Mouse (Mus musculus) heart, postnatal 36 days (tissue): ENCODE data around the gene Sp7. TPM values are rescaled to one million over a fixed set of nuclear protein-coding genes. Genes with fewer than 3 reads are reported as not detected.

Experiments
- DNase-seq, 2 experiments: peaks; one replicate each; pipeline ENCODE4 v3.0.0; 2021 to 2022
- intact Hi-C: fragments of 180-260 bp; cut with DNase I; formaldehyde crosslinking; loops from one replicate; pipeline ENCODE4 v1.15.1; 2025
- total RNA-seq, 2 experiments: library from RNA; stranded (reverse); gene quantifications; 2 replicates each; pipeline ENCODE4 v1.2.3; 2021

The Sp7 gene
- total RNA-seq = not detected

GRCm38 (mm10) chr15:102366733-102367344 is at the start of gene Sp7:
Gene Sp7 (minus strand): TSS chr15:102367182.
- intact Hi-C loops = no loop called here
- DNase-seq = no peak

- no peak for DNase-seq
- intact Hi-C loops = no loop called here
Measured at GRCm38 (mm10) chr15:102413687-102414086, 46.7 kb upstream of the Sp7 start.

- DNase-seq = no peak
- intact Hi-C loops = loop anchor here (2.0 kb wide), 1 partner anchor 18 kb away; no protein-coding TSS in a partner anchor
Measured at GRCm38 (mm10) chr15:102411077-102411476, 44.1 kb upstream of the Sp7 start.

- intact Hi-C loops = no loop called here
Measured at GRCm38 (mm10) chr15:102409286-102409685, 42.3 kb upstream of the Sp7 start.

GRCm38 (mm10) chr15:102408558-102409130 is 41.7 kb upstream of the Sp7 start:
- no peak for DNase-seq
- intact Hi-C loops = no loop called here

More at GRCm38 (mm10) chr15:102409286-102409685, 42.3 kb upstream of the Sp7 start:
- DNase-seq = no peak

- DNase-seq = no peak
- intact Hi-C loops = no loop called here
Measured at GRCm38 (mm10) chr15:102407681-102408557, 40.9 kb upstream of the Sp7 start.

- intact Hi-C loops = no loop called here
- DNase-seq = no peak
Measured at GRCm38 (mm10) chr15:102406912-102407580, 40.1 kb upstream of the Sp7 start.

- intact Hi-C loops = no loop called here
Measured at GRCm38 (mm10) chr15:102406196-102406911, 39.4 kb upstream of the Sp7 start.

GRCm38 (mm10) chr15:102405489-102406195 is 38.7 kb upstream of the Sp7 start, which contains the start of gene Sp1:
Gene Sp1 (plus strand): TSS chr15:102406143.
- DNase-seq = peak; percentile 93 to 98
- intact Hi-C loops = no loop called here

More at GRCm38 (mm10) chr15:102406196-102406911, 39.4 kb upstream of the Sp7 start:
- peak; percentile 78 to 87 for DNase-seq

- intact Hi-C loops = loop anchor here (5.0 kb wide), 1 partner anchor 107 kb away; no protein-coding TSS in a partner anchor
- no peak for DNase-seq
Measured at GRCm38 (mm10) chr15:102404608-102405488, 37.9 kb upstream of the Sp7 start.

GRCm38 (mm10) chr15:102402210-102402609 is 35.2 kb upstream of the Sp7 start:
- intact Hi-C loops = loop anchor here (5.0 kb wide), 1 partner anchor 110 kb away; no protein-coding TSS in a partner anchor
- no peak for DNase-seq

- intact Hi-C loops = loop anchor here (5.0 kb wide), 1 partner anchor 111 kb away; no protein-coding TSS in a partner anchor
- no peak for DNase-seq
Measured at GRCm38 (mm10) chr15:102401278-102401677, 34.3 kb upstream of the Sp7 start.

GRCm38 (mm10) chr15:102400476-102401045 is 33.6 kb upstream of the Sp7 start:
- intact Hi-C loops = loop anchor here (5.0 kb wide), 1 partner anchor 112 kb away; no protein-coding TSS in a partner anchor
- no peak for DNase-seq

GRCm38 (mm10) chr15:102399229-102400221 is 32.5 kb upstream of the Sp7 start:
- DNase-seq = peak; percentile 93
- intact Hi-C loops = loop anchor here (5.0 kb wide), 1 partner anchor 113 kb away; no protein-coding TSS in a partner anchor

GRCm38 (mm10) chr15:102398629-102399028 is 31.6 kb upstream of the Sp7 start:
- intact Hi-C loops = no loop called here
- no peak for DNase-seq

- DNase-seq = no peak
- intact Hi-C loops = no loop called here
Measured at GRCm38 (mm10) chr15:102395061-102395460, 28.1 kb upstream of the Sp7 start.
